Mouse (Mus musculus) CD8-positive naive resting alpha-beta T cell, adult 2 months (primary cell): ENCODE data around the gene Vstm4.

ENCODE experiments used
- DNase-seq, 2 experiments: peaks; one replicate each; pipeline ENCODE4 v3.0.0; 2022; ENCODE audit warnings: low read depth in 2 of 2, low spot score in 2 of 2

Gene Vstm4

GRCm38 (mm10) chr14:32934064-32934463, 77.5 kb downstream of the Vstm4 start:
- DNase-seq = no peak

- DNase-seq = no peak
Measured at GRCm38 (mm10) chr14:32939217-32939616, 82.7 kb downstream of the Vstm4 start.

- no peak for DNase-seq
Measured at GRCm38 (mm10) chr14:32947512-32947911, 91.0 kb downstream of the Vstm4 start.

GRCm38 (mm10) chr14:32950312-32951301, 94.1 kb downstream of the Vstm4 start:
- no peak for DNase-seq

- no peak for DNase-seq
Measured at GRCm38 (mm10) chr14:32956486-32956885, 99.9 kb downstream of the Vstm4 start.

- DNase-seq = no peak
Measured at GRCm38 (mm10) chr14:32958671-32959070, 102.1 kb downstream of the Vstm4 start.

GRCm38 (mm10) chr14:32960481-32960880, 103.9 kb downstream of the Vstm4 start:
- DNase-seq = no peak

- no peak for DNase-seq
Measured at GRCm38 (mm10) chr14:32964742-32965141, 108.2 kb downstream of the Vstm4 start.

GRCm38 (mm10) chr14:32970700-32971099, 114.1 kb downstream of the Vstm4 start:
- DNase-seq = no peak

- DNase-seq = no peak
Measured at GRCm38 (mm10) chr14:32984176-32984738, 127.7 kb downstream of the Vstm4 start.

GRCm38 (mm10) chr14:32986659-32987058, 130.1 kb downstream of the Vstm4 start:
- no peak for DNase-seq
